Mouse (Mus musculus) heart, adult 2 months (tissue): ENCODE data around the gene Psmd9.

ENCODE experiments used
- CTCF ChIP-seq: fragments of 200-600 bp; IDR thresholded peaks from 2 replicates; pipeline ENCODE4 v1.8.1; 2022; ENCODE audit warnings: antibody characterized with exemption, mild to moderate bottlenecking, moderate library complexity
- EP300 ChIP-seq: fragments of 200-500 bp; IDR thresholded peaks from 2 replicates; pipeline ENCODE4 v1.6.1; 2011; ENCODE audit warnings: low read depth, low read length, control low read depth; ENCODE audit not compliant: insufficient read depth
- POLR2A ChIP-seq: fragments of 200-500 bp; IDR thresholded peaks from 2 replicates; pipeline ENCODE4 v1.6.1; 2011; ENCODE audit warnings: mild to moderate bottlenecking, low read depth, low read length, control low read depth; ENCODE audit not compliant: insufficient read depth

DNA sequence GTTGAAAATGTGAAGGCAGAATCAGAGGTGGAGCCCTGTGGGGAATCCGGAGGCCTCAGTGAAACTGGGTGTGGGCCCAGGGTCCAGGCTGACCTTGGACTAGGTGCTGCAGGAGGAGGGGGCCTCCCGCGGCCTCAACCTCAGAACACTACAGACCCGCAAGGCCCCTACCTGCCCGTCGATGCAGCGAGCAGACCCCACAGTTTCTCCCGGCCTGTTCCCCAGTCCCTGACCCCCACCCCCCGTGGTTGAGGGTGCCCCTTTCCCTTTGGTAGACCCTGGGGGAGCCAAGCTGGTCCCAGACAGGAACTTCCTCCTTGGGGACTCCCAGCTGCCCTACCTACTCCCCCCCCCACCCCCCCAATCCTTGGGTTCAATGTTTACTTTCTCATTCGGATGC lies 2.8 kb upstream of the Psmd9 start:
- TF ChIP-seq CTCF (no peak), EP300 (no peak), POLR2A (no peak)
